Mouse (Mus musculus) neutrophil, adult 59 days (primary cell): ENCODE results near the gene Pgap1. TPM values are rescaled to one million over a fixed set of nuclear protein-coding genes. Genes with fewer than 3 reads are reported as not detected.

ENCODE experiments used
- total RNA-seq, 2 experiments: library from RNA; stranded (reverse); gene quantifications; 1 replicate in 1 of 2; 2 replicates in 1 of 2; pipeline ENCODE4 v1.2.4; 2023

Gene Pgap1
- 1 to 10 TPM; 4.1 to 8.2 TPM for total RNA-seq

GRCm38 (mm10) chr1:54557301-54558229, at the start of gene Pgap1:
TSS of gene Pgap1 (minus strand) at chr1:54557684.

GRCm38 (mm10) chr1:54438340-54439079, 119.0 kb downstream of the Pgap1 start, which contains the start of gene Gtf3c3:
TSS of gene Gtf3c3 (minus strand) at chr1:54438971.

Other genes starting within 250 kb of the Pgap1 start
- 1 to 10 TPM; 5.6 to 9.2 TPM for gene Gtf3c3, start 118.7 kb downstream of the Pgap1 start, total RNA-seq